Mouse (Mus musculus) ES-E14 (cell line): ENCODE measurements around the gene Spata2l.

ENCODE experiments used
- CHD2 ChIP-seq: IDR thresholded peaks from 2 replicates; pipeline ENCODE4 v1.6.1; 2014; ENCODE audit warnings: mild to moderate bottlenecking, low read depth, low read length, inconsistent platforms
- HCFC1 ChIP-seq: IDR thresholded peaks from 2 replicates; pipeline ENCODE4 v1.6.1; 2012; ENCODE audit warnings: low read length, inconsistent platforms, borderline replicate concordance; ENCODE audit not compliant: insufficient read depth
- ZNF384 ChIP-seq: IDR thresholded peaks from 2 replicates; pipeline ENCODE4 v1.6.1; 2012; ENCODE audit warnings: low read depth, low read length, inconsistent platforms

DNA sequence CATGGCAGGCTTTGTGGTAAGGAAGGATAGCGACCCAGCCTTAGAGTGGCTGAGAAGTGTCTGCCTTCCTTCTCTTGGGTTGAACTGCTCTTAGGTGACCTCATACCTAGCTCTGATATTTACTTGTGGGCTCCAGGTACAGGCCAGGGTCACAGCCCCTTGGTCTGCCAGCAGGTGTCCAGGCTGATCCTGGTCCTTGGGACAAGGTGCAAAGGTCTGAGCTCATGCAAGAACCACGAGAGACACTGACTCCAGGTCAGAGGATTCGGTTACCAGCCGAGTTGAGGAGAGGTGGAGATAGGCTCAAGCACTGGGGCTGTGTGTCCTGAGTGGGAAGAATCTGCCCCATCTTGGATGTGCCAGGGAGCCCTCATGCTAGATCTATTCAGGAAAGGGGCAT is 8.3 kb upstream of the Spata2l start:
- TF ChIP-seq ZNF384 (no peak), HCFC1 (no peak), CHD2 (no peak)
